Mouse (Mus musculus) heart, embryonic 15.5 days (tissue): ENCODE measurements at regions not wholly inside any gene's neighbourhood (a gene's known extent, or its start where the extent isn't known, plus 50 kb on each side); places are given as distances from the start of the nearest gene placed in this dataset.

ENCODE experiments used
- ATAC-seq: fragments of 200-750 bp; cut with Nextera tagmentation; replicated peaks from 2 replicates; pipeline ENCODE4 v1.8.0; 2017; ENCODE audit warnings: low read depth, moderate TSS enrichment; ENCODE audit not compliant: insufficient number of reproducible peaks, insufficient read depth, low FRiP score
- H3K27ac ChIP-seq: fragments of 300-500 bp; sonication (generic); 2 replicates; pipeline ENCODE4 v1.5.1; 2015; ENCODE audit warnings: mild to moderate bottlenecking, inconsistent platforms
- H3K27me3 ChIP-seq: fragments of 300-500 bp; sonication (generic); 2 replicates; pipeline ENCODE4 v1.6.1; 2015; ENCODE audit warnings: inconsistent platforms
- H3K36me3 ChIP-seq: fragments of 300-500 bp; sonication (generic); 2 replicates; pipeline ENCODE4 v1.6.1; 2015; ENCODE audit warnings: mild to moderate bottlenecking, inconsistent platforms
- H3K4me1 ChIP-seq: fragments of 300-500 bp; sonication (generic); replicated peaks from 2 replicates; pipeline ENCODE4 v1.6.1; 2015; ENCODE audit warnings: inconsistent platforms
- H3K4me2 ChIP-seq: fragments of 300-500 bp; sonication (generic); 2 replicates; pipeline ENCODE4 v1.6.1; 2015; ENCODE audit warnings: inconsistent platforms, mild to moderate bottlenecking, moderate library complexity
- H3K4me3 ChIP-seq: fragments of 300-500 bp; sonication (generic); 2 replicates; pipeline ENCODE4 v1.5.1; 2015; ENCODE audit warnings: mild to moderate bottlenecking, inconsistent platforms
- H3K9ac ChIP-seq: fragments of 300-500 bp; sonication (generic); 2 replicates; pipeline ENCODE4 v1.6.1; 2015; ENCODE audit warnings: mild to moderate bottlenecking, inconsistent platforms
- H3K9me3 ChIP-seq: fragments of 300-500 bp; sonication (generic); replicated peaks from 2 replicates; pipeline ENCODE4 v1.6.1; 2016; ENCODE audit warnings: inconsistent platforms
- WGBS: fragments of 180-500 bp; shearing (Covaris S2); methylation state at CpG from one replicate; pipeline ENCODE4 v1.1.7; 2015; ENCODE audit warnings: mixed read lengths; 5-methylcytosine and 5-hydroxymethylcytosine counted together

- ATAC-seq = no peak
- Histone ChIP-seq H3K4me3 (no peak overlapping the region), H3K4me2 (no peak overlapping the region), H3K27ac (no peak overlapping the region), H3K27me3 (no peaks in the 10 kb centered on the region), H3K9ac (no peak overlapping the region), H3K4me1 (no peaks in the 10 kb centered on the region), H3K36me3 (no peaks in the 10 kb centered on the region), H3K9me3 (no peaks in the 10 kb centered on the region)
- WGBS = 64% methylated on average over 1 of the region's 1 CpGs
Observed at GRCm38 (mm10) chr5:43139813-43140212, 93.2 kb upstream of the Cpeb2 start.

GRCm38 (mm10) chr5:43145939-43146338, 87.0 kb upstream of the Cpeb2 start:
- no peak for ATAC-seq
- H3K4me1 ChIP-seq = no peaks in the 10 kb centered on the region
- H3K27me3 ChIP-seq = no peaks in the 10 kb centered on the region
- no peaks in the 10 kb centered on the region for H3K9me3 ChIP-seq
- no peak overlapping the region for H3K9ac ChIP-seq
- no peaks in the 10 kb centered on the region for H3K36me3 ChIP-seq
- H3K4me3 ChIP-seq = no peak overlapping the region
- H3K27ac ChIP-seq = no peak overlapping the region
- WGBS = 89% methylated on average over 6 of the region's 6 CpGs
- no peak overlapping the region for H3K4me2 ChIP-seq

GRCm38 (mm10) chr5:43146928-43147327, 86.0 kb upstream of the Cpeb2 start:
- H3K4me1 ChIP-seq = no peaks in the 10 kb centered on the region
- no peak overlapping the region for H3K27ac ChIP-seq
- H3K27me3 ChIP-seq = no peaks in the 10 kb centered on the region
- 81% methylated on average over 2 of the region's 2 CpGs for WGBS
- no peaks in the 10 kb centered on the region for H3K9me3 ChIP-seq
- H3K4me2 ChIP-seq = no peak overlapping the region
- no peak for ATAC-seq
- H3K4me3 ChIP-seq = no peak overlapping the region
- H3K36me3 ChIP-seq = no peaks in the 10 kb centered on the region
- no peak overlapping the region for H3K9ac ChIP-seq

GRCm38 (mm10) chr5:43148486-43148885, 84.5 kb upstream of the Cpeb2 start:
- Histone ChIP-seq H3K27ac (no peak overlapping the region), H3K4me1 (peaks cover 8% of the 10 kb centered on the region), H3K4me3 (no peak overlapping the region), H3K36me3 (no peaks in the 10 kb centered on the region), H3K27me3 (no peaks in the 10 kb centered on the region), H3K4me2 (no peak overlapping the region), H3K9me3 (no peaks in the 10 kb centered on the region), H3K9ac (no peak overlapping the region)
- 57% methylated on average over 9 of the region's 9 CpGs for WGBS
- ATAC-seq = no peak

- ATAC-seq = no peak
- Histone ChIP-seq H3K36me3 (no peaks in the 10 kb centered on the region), H3K9ac (no peak overlapping the region), H3K4me3 (no peak overlapping the region), H3K4me2 (no peak overlapping the region), H3K9me3 (no peaks in the 10 kb centered on the region), H3K27ac (no peak overlapping the region), H3K4me1 (peaks cover 8% of the 10 kb centered on the region), H3K27me3 (no peaks in the 10 kb centered on the region)
- 56% methylated on average over 4 of the region's 4 CpGs for WGBS
Observed at GRCm38 (mm10) chr5:43149559-43149958, 83.4 kb upstream of the Cpeb2 start.

- H3K4me3 ChIP-seq = no peak overlapping the region
- H3K36me3 ChIP-seq = no peaks in the 10 kb centered on the region
- no peak overlapping the region for H3K9ac ChIP-seq
- H3K9me3 ChIP-seq = no peaks in the 10 kb centered on the region
- ATAC-seq = no peak
- H3K27me3 ChIP-seq = no peaks in the 10 kb centered on the region
- no peak overlapping the region for H3K4me2 ChIP-seq
- H3K4me1 ChIP-seq = peaks cover 8% of the 10 kb centered on the region
- H3K27ac ChIP-seq = no peak overlapping the region
- whole genome bisulfite sequencing = 71% methylated on average over 3 of the region's 3 CpGs
Observed at GRCm38 (mm10) chr5:43151099-43151774, 81.7 kb upstream of the Cpeb2 start.

- Histone ChIP-seq H3K4me1 (peaks cover 8% of the 10 kb centered on the region), H3K4me3 (no peak overlapping the region), H3K4me2 (no peak overlapping the region), H3K27ac (no peak overlapping the region), H3K36me3 (no peaks in the 10 kb centered on the region), H3K9me3 (no peaks in the 10 kb centered on the region), H3K9ac (no peak overlapping the region), H3K27me3 (no peaks in the 10 kb centered on the region)
- WGBS = 45% methylated on average over 8 of the region's 8 CpGs
- ATAC-seq = no peak
Observed at GRCm38 (mm10) chr5:43152119-43152611, 80.8 kb upstream of the Cpeb2 start.

- Histone ChIP-seq H3K4me3 (no peak overlapping the region), H3K36me3 (no peaks in the 10 kb centered on the region), H3K27me3 (no peaks in the 10 kb centered on the region), H3K4me1 (peaks cover 8% of the 10 kb centered on the region), H3K4me2 (no peak overlapping the region), H3K9ac (no peak overlapping the region), H3K27ac (no peak overlapping the region), H3K9me3 (no peaks in the 10 kb centered on the region)
- ATAC-seq = no peak
- 50% methylated on average over 1 of the region's 1 CpGs for WGBS
Observed at GRCm38 (mm10) chr5:43152881-43153280, 80.1 kb upstream of the Cpeb2 start.

GRCm38 (mm10) chr5:43156771-43157170, 76.2 kb upstream of the Cpeb2 start:
- no peak overlapping the region for H3K4me3 ChIP-seq
- ATAC-seq = no peak
- no peaks in the 10 kb centered on the region for H3K9me3 ChIP-seq
- H3K4me2 ChIP-seq = no peak overlapping the region
- WGBS = 81% methylated on average over 3 of the region's 3 CpGs
- H3K27me3 ChIP-seq = no peaks in the 10 kb centered on the region
- H3K27ac ChIP-seq = no peak overlapping the region
- no peak overlapping the region for H3K9ac ChIP-seq
- peaks cover 8% of the 10 kb centered on the region for H3K4me1 ChIP-seq
- H3K36me3 ChIP-seq = no peaks in the 10 kb centered on the region

GRCm38 (mm10) chr5:43160140-43160539, 72.8 kb upstream of the Cpeb2 start:
- Histone ChIP-seq H3K9ac (no peak overlapping the region), H3K4me3 (no peak overlapping the region), H3K4me1 (no peaks in the 10 kb centered on the region), H3K36me3 (no peaks in the 10 kb centered on the region), H3K27ac (no peak overlapping the region), H3K27me3 (no peaks in the 10 kb centered on the region), H3K4me2 (no peak overlapping the region), H3K9me3 (no peaks in the 10 kb centered on the region)
- 79% methylated on average over 6 of the region's 6 CpGs for WGBS
- ATAC-seq = no peak

GRCm38 (mm10) chr5:43181475-43181874, 51.5 kb upstream of the Cpeb2 start:
- H3K27me3 ChIP-seq = no peaks in the 10 kb centered on the region
- no peak overlapping the region for H3K27ac ChIP-seq
- no peak overlapping the region for H3K4me2 ChIP-seq
- no peaks in the 10 kb centered on the region for H3K36me3 ChIP-seq
- no peaks in the 10 kb centered on the region for H3K9me3 ChIP-seq
- no peak overlapping the region for H3K9ac ChIP-seq
- no peaks in the 10 kb centered on the region for H3K4me1 ChIP-seq
- ATAC-seq = no peak
- no peak overlapping the region for H3K4me3 ChIP-seq
- WGBS = 79% methylated on average over 8 of the region's 8 CpGs
